Mouse (Mus musculus): ENCODE measurements at regions not wholly inside any gene's neighbourhood (a gene's known extent, or its start where the extent isn't known, plus 50 kb on each side); places are given as distances from the start of the nearest gene placed in this dataset.

- dilution Hi-C loops (cut with MboI; ENCODE audit: extremely low pct_ligation_motif_present, extremely low pct_unique_long_range_greater_than_20kb, low sequenced_read_pairs) = no loop called here
- H3K4me3 ChIP-seq (replicated peaks in 1 of 3; ENCODE audit: low read depth in 2 of 3, low read length in 2 of 3, poor library complexity in 1 of 3) = no peak overlapping the region
Measured at GRCm38 (mm10) chr10:9420741-9421140, 254.3 kb downstream of the Samd5 start.

GRCm38 (mm10) chr10:9416685-9417084, 258.3 kb downstream of the Samd5 start:
- H3K36me3 ChIP-seq (replicated peaks in 1 of 2; ENCODE audit: control insufficient read depth in 1 of 2, insufficient read depth in 1 of 2, low read length in 1 of 2) = no peaks in the 10 kb centered on the region
- H3K4me1 ChIP-seq (ENCODE audit: control insufficient read depth in 1 of 2, insufficient read depth in 2 of 2) = no peaks in the 10 kb centered on the region
- in situ Hi-C loops (cut with MboI; ENCODE audit: low pct_ligation_motif_present, low pct_unique_long_range_greater_than_20kb, low sequenced_read_pairs) (no loop called here), dilution Hi-C loops (cut with MboI; ENCODE audit: extremely low pct_ligation_motif_present, extremely low pct_unique_long_range_greater_than_20kb, low sequenced_read_pairs) (no loop called here)
- no peaks in the 10 kb centered on the region for H3K9me3 ChIP-seq (replicated peaks; ENCODE audit: low read length)
- TF ChIP-seq CHD1 (IDR thresholded peaks at IDR 0.05; ENCODE audit: low read depth, low read length) (no peak), ZC3H11A (IDR thresholded peaks at IDR 0.05; ENCODE audit: low read depth, low read length) (no peak), HCFC1 (IDR thresholded peaks at IDR 0.05; ENCODE audit: low read depth, low read length) (no peak), MAZ (IDR thresholded peaks at IDR 0.05; ENCODE audit: low read depth, low read length) (no peak), MYC (IDR thresholded peaks at IDR 0.05; ENCODE audit: low read depth, low read length) (no peak), ELF1 (IDR thresholded peaks at IDR 0.05; ENCODE audit: low read depth, low read length) (no peak)
- no peaks in the 10 kb centered on the region for H3K79me2 ChIP-seq (replicated peaks; ENCODE audit: control insufficient read depth, extremely low read depth, insufficient read depth, poor library complexity, severe bottlenecking)
- no peak overlapping the region for H3K9ac ChIP-seq (ENCODE audit: insufficient read depth, low read depth)
- H3K27ac ChIP-seq (ENCODE audit: insufficient read depth, low read depth) = no peak overlapping the region
- no peaks in the 10 kb centered on the region for H3K27me3 ChIP-seq (replicated peaks)
- no peak overlapping the region for H3K4me3 ChIP-seq (replicated peaks in 1 of 3; ENCODE audit: low read depth in 2 of 3, low read length in 2 of 3, poor library complexity in 1 of 3)
- no peak overlapping the region for H3K4me2 ChIP-seq (ENCODE audit: insufficient read depth, low read depth, poor library complexity, severe bottlenecking)
- no peak for DNase-seq (ENCODE audit: extremely low read depth)

More at GRCm38 (mm10) chr10:9420741-9421140, 254.3 kb downstream of the Samd5 start:
- H3K27me3 ChIP-seq (replicated peaks) = no peaks in the 10 kb centered on the region
- no peaks in the 10 kb centered on the region for H3K36me3 ChIP-seq (replicated peaks in 1 of 2; ENCODE audit: control insufficient read depth in 1 of 2, insufficient read depth in 1 of 2, low read length in 1 of 2)
- DNase-seq (ENCODE audit: extremely low read depth) = no peak
- H3K4me1 ChIP-seq (ENCODE audit: control insufficient read depth in 1 of 2, insufficient read depth in 2 of 2) = no peaks in the 10 kb centered on the region
- H3K9ac ChIP-seq (ENCODE audit: insufficient read depth, low read depth) = no peak overlapping the region
- no peaks in the 10 kb centered on the region for H3K9me3 ChIP-seq (replicated peaks; ENCODE audit: low read length)
- TF ChIP-seq SMC3 (IDR thresholded peaks at IDR 0.05; ENCODE audit: low read depth, low read length) (no peak), RAD21 (IDR thresholded peaks at IDR 0.05; ENCODE audit: low read depth, low read length) (no peak), USF2 (conservative IDR thresholded peaks at IDR 0.05; ENCODE audit: low read depth, low read length) (no peak), POLR2AphosphoS2 (IDR thresholded peaks at IDR 0.05; ENCODE audit: low read depth, low read length) (no peak), ZMIZ1 (IDR thresholded peaks at IDR 0.05; ENCODE audit: low read depth, low read length) (no peak), RCOR1 (conservative IDR thresholded peaks at IDR 0.05; ENCODE audit: low read depth, low read length) (no peak), ETS1 (conservative IDR thresholded peaks at IDR 0.05; ENCODE audit: low read depth, low read length) (no peak), MYC (IDR thresholded peaks at IDR 0.05; ENCODE audit: low read depth, low read length) (no peak), CHD2 (IDR thresholded peaks at IDR 0.05; ENCODE audit: low read length) (no peak), CTCF (conservative IDR thresholded peaks at IDR 0.05 in 1 of 2, IDR thresholded peaks at IDR 0.05 in 1 of 2; ENCODE audit: low read depth in 2 of 2, low read length in 2 of 2) (no peak), E2F4 (IDR thresholded peaks at IDR 0.05; ENCODE audit: insufficient replicate concordance, low read depth, low read length) (no peak), TBP (conservative IDR thresholded peaks at IDR 0.05; ENCODE audit: low read depth, low read length) (no peak), USF1 (IDR thresholded peaks at IDR 0.05; ENCODE audit: low read depth, low read length) (no peak), HCFC1 (IDR thresholded peaks at IDR 0.05; ENCODE audit: low read depth, low read length) (no peak), ZC3H11A (IDR thresholded peaks at IDR 0.05; ENCODE audit: low read depth, low read length) (no peak), TCF12 (IDR thresholded peaks at IDR 0.05; ENCODE audit: low read depth, low read length) (no peak), MAFK (IDR thresholded peaks at IDR 0.05; ENCODE audit: insufficient replicate concordance, low read length) (no peak), GABPA (IDR thresholded peaks at IDR 0.05; ENCODE audit: insufficient replicate concordance, low read depth, low read length) (no peak), ZNF384 (IDR thresholded peaks at IDR 0.05; ENCODE audit: low read depth, low read length) (no peak)
- no peak overlapping the region for H3K4me2 ChIP-seq (ENCODE audit: insufficient read depth, low read depth, poor library complexity, severe bottlenecking)
- H3K79me2 ChIP-seq (replicated peaks; ENCODE audit: control insufficient read depth, extremely low read depth, insufficient read depth, poor library complexity, severe bottlenecking) = no peaks in the 10 kb centered on the region
- in situ Hi-C loops (cut with MboI; ENCODE audit: low pct_ligation_motif_present, low pct_unique_long_range_greater_than_20kb, low sequenced_read_pairs) = no loop called here
- no peak overlapping the region for H3K27ac ChIP-seq (ENCODE audit: insufficient read depth, low read depth)

Data from CH12.LX (cell line).